Mouse (Mus musculus): ENCODE measurements around the gene Clstn1.

DNA sequence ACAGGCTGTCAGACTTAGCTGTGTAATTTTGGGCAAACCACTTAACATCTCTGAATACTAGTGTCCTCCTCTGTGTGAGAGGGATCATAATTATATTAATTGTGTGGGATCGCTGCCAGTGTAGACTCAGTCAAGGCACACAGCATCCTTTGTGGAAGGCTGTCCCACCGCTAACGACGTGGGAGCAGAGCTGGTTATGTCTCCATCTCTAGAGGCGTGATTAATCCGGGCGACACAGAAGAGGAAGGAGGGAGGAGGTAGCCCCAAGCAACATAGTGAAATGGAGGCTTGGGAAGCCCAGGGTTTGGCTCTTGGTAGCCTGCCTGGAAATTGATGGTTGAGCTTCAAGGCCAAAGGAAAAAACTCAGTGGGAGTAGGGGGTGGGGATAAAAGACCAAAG, 7.4 kb upstream of the Clstn1 start:
- no peak for TF ChIP-seq CTCF (IDR thresholded peaks at IDR 0.05)
- TF ChIP-seq POLR2A (IDR thresholded peaks at IDR 0.05; ENCODE audit: insufficient read depth, low read depth, low read length): no peak
- TF ChIP-seq EP300 (IDR thresholded peaks at IDR 0.05; ENCODE audit: insufficient read depth, low read depth, low read length): no peak

Measured in heart, adult 2 months (tissue).